Mouse (Mus musculus): ENCODE measurements around the gene Tbx2.

GRCm38 (mm10) chr11:85840031-85840802 is 7.9 kb downstream of the Tbx2 start:
- TF ChIP-seq POLR2A (IDR thresholded peaks at IDR 0.05; ENCODE audit: borderline replicate concordance, extremely low read depth, insufficient read depth, insufficient read length, poor library complexity, severe bottlenecking) = no peak
- no peak for TF ChIP-seq CTCF (IDR thresholded peaks at IDR 0.05; ENCODE audit: borderline replicate concordance, extremely low read depth, insufficient read depth, insufficient read length)
